Mouse (Mus musculus) CH12.LX (cell line): Measurements from ENCODE around the gene Olfr458. TPM values are rescaled to one million over a fixed set of nuclear protein-coding genes. Genes with fewer than 3 reads are reported as not detected.
A peak's percentile ranks its signal among the peaks of the same experiment; 100 is the strongest.

Experiments used
- DNase-seq: peaks from one replicate; pipeline ENCODE4 v3.0.0-alpha.2; 2013; ENCODE audit errors: extremely low read depth
- H3K27ac ChIP-seq: 2 replicates; pipeline ENCODE4 v1.5.1; 2012; ENCODE audit warnings: low read depth, mild to moderate bottlenecking, control low read depth, moderate library complexity; ENCODE audit not compliant: insufficient read depth
- H3K27me3 ChIP-seq: replicated peaks from 2 replicates; pipeline ENCODE3; 2012; ENCODE audit warnings: inconsistent platforms
- H3K36me3 ChIP-seq, 2 experiments: replicated peaks in 1 of 2; 2 replicates each; pipeline versions ENCODE3 to v1.6.1; 2012; ENCODE audit warnings: inconsistent platforms in 1 of 2, low read length in 1 of 2, mild to moderate bottlenecking in 1 of 2, mixed read lengths in 1 of 2, moderate library complexity in 1 of 2; ENCODE audit not compliant: control insufficient read depth in 1 of 2, insufficient read depth in 1 of 2
- H3K4me1 ChIP-seq, 2 experiments: 2 replicates each; pipeline ENCODE4 v1.6.1; 2012; ENCODE audit warnings: inconsistent platforms in 1 of 2, moderate library complexity in 1 of 2; ENCODE audit not compliant: insufficient read depth in 2 of 2, control insufficient read depth in 1 of 2
- H3K4me2 ChIP-seq: 2 replicates; pipeline ENCODE4 v1.6.1; 2012; ENCODE audit warnings: low read depth, mild to moderate bottlenecking, control low read depth; ENCODE audit not compliant: poor library complexity, insufficient read depth, severe bottlenecking
- H3K4me3 ChIP-seq, 3 experiments: fragments of 150-350 bp in 1 of 3; sonication (generic) in 1 of 3; replicated peaks in 1 of 3; 2 replicates each; pipeline versions ENCODE3 to v1.5.1; 2011 to 2012; ENCODE audit warnings: low read depth in 2 of 3, low read length in 2 of 3, mild to moderate bottlenecking in 2 of 3, moderate library complexity in 2 of 3, control low read depth in 1 of 3, improper control_type of control experiment in 1 of 3, inconsistent platforms in 1 of 3, mixed read lengths in 1 of 3; ENCODE audit not compliant: poor library complexity in 1 of 3
- H3K79me2 ChIP-seq: replicated peaks from 2 replicates; pipeline ENCODE4 v1.6.1; 2012; ENCODE audit warnings: mild to moderate bottlenecking, moderate library complexity; ENCODE audit not compliant: control insufficient read depth, poor library complexity, insufficient read depth, severe bottlenecking; ENCODE audit errors: extremely low read depth
- H3K9ac ChIP-seq: 2 replicates; pipeline ENCODE4 v1.6.1; 2012; ENCODE audit warnings: low read depth, mild to moderate bottlenecking, control low read depth, moderate library complexity; ENCODE audit not compliant: insufficient read depth
- H3K9me3 ChIP-seq: replicated peaks from 2 replicates; pipeline ENCODE3; 2012; ENCODE audit warnings: low read length, inconsistent platforms, mixed read lengths
- CHD2 ChIP-seq: IDR thresholded peaks from 2 replicates; pipeline ENCODE4 v1.6.1; 2011; ENCODE audit warnings: low read length, improper control_type of control experiment
- CTCF ChIP-seq, 2 experiments: IDR thresholded peaks in 1 of 2; conservative IDR thresholded peaks in 1 of 2; 2 replicates each; pipeline ENCODE4 v1.5.1; 2011 to 2012; ENCODE audit warnings: low read depth in 2 of 2, low read length in 2 of 2, improper control_type of control experiment in 1 of 2, inconsistent platforms in 1 of 2, mild to moderate bottlenecking in 1 of 2, moderate library complexity in 1 of 2
- JUN ChIP-seq: IDR thresholded peaks from 2 replicates; pipeline ENCODE4 v1.6.1; 2011; ENCODE audit warnings: low read depth, mild to moderate bottlenecking, low read length, improper control_type of control experiment, moderate library complexity; ENCODE audit not compliant: insufficient read depth
- JUND ChIP-seq: conservative IDR thresholded peaks from 2 replicates; pipeline ENCODE4 v1.6.1; 2011; ENCODE audit warnings: low read depth, low read length, improper control_type of control experiment
- NRF1 ChIP-seq: IDR thresholded peaks from 2 replicates; pipeline ENCODE4 v1.6.1; 2014; ENCODE audit warnings: low read depth, mild to moderate bottlenecking, inconsistent platforms, low read length, improper control_type of control experiment, moderate library complexity
- POLR2A ChIP-seq: IDR thresholded peaks from 2 replicates; pipeline ENCODE4 v1.6.1; 2011; ENCODE audit warnings: low read depth, mild to moderate bottlenecking, improper control_type of control experiment, low read length
- RAD21 ChIP-seq: IDR thresholded peaks from 2 replicates; pipeline ENCODE4 v1.6.1; 2011; ENCODE audit warnings: low read depth, mild to moderate bottlenecking, low read length, improper control_type of control experiment, moderate library complexity
- SMC3 ChIP-seq: IDR thresholded peaks from 2 replicates; pipeline ENCODE4 v1.6.1; 2011; ENCODE audit warnings: low read depth, low read length, improper control_type of control experiment
- ZKSCAN1 ChIP-seq: IDR thresholded peaks from 2 replicates; pipeline ENCODE4 v1.6.1; 2012; ENCODE audit warnings: low read depth, inconsistent platforms, low read length, improper control_type of control experiment, borderline replicate concordance
- dilution Hi-C: fragments of 300-500 bp; cut with MboI; formaldehyde crosslinking; loops from 2 replicates; pipeline ENCODE4 v1.14.3; 2020; ENCODE audit warnings: low sequenced_read_pairs; ENCODE audit not compliant: extremely low pct_unique_long_range_greater_than_20kb, extremely low pct_ligation_motif_present
- in situ Hi-C: fragments of 300-500 bp; cut with MboI; formaldehyde crosslinking; loops from 3 replicates; pipeline ENCODE4 v1.14.3; 2019; ENCODE audit warnings: low sequenced_read_pairs, low pct_ligation_motif_present, low pct_unique_long_range_greater_than_20kb, mixed read lengths
- polyA plus RNA-seq: library from polyadenylated mRNA; unstranded; fragments of >175 nt; gene quantifications from 2 replicates; pipeline ENCODE4 v1.2.1, GENCODE M21; 2012; ENCODE audit warnings: low read depth; ENCODE audit not compliant: insufficient read length
- total RNA-seq, 2 experiments: library from RNA; depleted of rRNA; stranded (reverse); fragments of 300-350 nt in 1 of 2; fragments of >200 nt in 1 of 2; gene quantifications; 2 replicates each; pipeline ENCODE4 v1.2.3; 2012 to 2014

The Olfr458 gene
- total and polyA plus RNA-seq, 3 experiments: not detected

DNA sequence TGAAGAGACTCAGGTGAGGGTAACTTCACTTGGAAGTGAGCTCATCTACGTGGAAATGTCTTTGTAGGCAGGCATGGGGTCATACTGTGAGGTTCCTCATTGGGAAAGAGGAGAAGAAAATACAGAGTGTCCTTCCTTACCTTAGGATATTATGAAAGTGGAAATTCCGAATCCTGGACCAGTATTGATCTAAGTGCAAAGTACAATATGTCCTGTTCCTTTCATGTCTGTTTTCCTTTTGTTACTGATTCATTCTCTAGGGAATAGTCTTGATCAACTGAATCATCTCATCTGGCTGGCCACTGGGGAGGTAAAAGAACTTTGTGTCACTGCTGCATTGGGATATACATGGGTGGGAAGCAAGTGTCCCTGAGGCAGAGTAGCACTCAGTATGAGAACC, 29.5 kb downstream of the Olfr458 start:
- DNase-seq: no peak
- Histone ChIP-seq H3K9me3 (no peaks in the 10 kb centered on the region), H3K4me3 (no peak overlapping the region), H3K27me3 (no peaks in the 10 kb centered on the region), H3K36me3 (no peaks in the 10 kb centered on the region), H3K4me1 (peaks cover 2 to 13% of the 10 kb centered on the region in 2 experiments; a peak in 2 of 4 replicates), H3K27ac (no peak overlapping the region), H3K79me2 (no peaks in the 10 kb centered on the region), H3K9ac (no peak overlapping the region), H3K4me2 (no peak overlapping the region)
- in situ Hi-C loops: no loop called here
- dilution Hi-C loops: no loop called here
- TF ChIP-seq JUN: no peak
- no peak for TF ChIP-seq CTCF (conservative IDR thresholded peaks at IDR 0.05 in 1 of 2, IDR thresholded peaks at IDR 0.05 in 1 of 2; ENCODE audit: low read depth in 2 of 2, low read length in 2 of 2)
- no peak for TF ChIP-seq JUND
- TF ChIP-seq CHD2: no peak

DNA sequence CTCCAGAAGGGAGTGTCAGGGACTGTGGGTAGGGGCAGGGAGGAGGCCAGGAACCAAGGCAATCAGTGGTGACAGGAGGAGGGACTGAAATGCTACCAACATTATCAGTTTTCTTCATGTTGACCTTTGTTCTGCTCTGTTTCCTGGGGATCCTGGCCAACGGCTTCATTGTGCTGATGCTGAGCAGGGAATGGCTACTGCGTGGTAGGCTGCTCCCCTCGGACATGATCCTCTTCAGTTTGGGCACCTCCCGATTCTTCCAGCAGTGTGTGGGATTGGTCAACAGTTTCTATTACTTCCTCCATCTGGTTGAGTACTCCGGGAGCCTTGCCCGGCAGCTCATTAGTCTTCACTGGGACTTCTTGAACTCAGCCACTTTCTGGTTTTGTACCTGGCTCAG, 30.6 kb downstream of the Olfr458 start, which contains the start of gene Tas2r126:
Gene Tas2r126 (plus strand): TSS at position 90 of the 400 bp plus-strand sequence.
- no peak within 1 kb of the TSS for H3K9ac ChIP-seq
- H3K27ac ChIP-seq: no peak within 1 kb of the TSS
- dilution Hi-C loops: no loop called here
- H3K9me3 ChIP-seq: no peaks in the 10 kb centered on the region
- no peaks in the 10 kb centered on the region for H3K36me3 ChIP-seq
- no peaks in the 10 kb centered on the region for H3K27me3 ChIP-seq
- peaks cover 2 to 13% of the 10 kb centered on the region in 2 experiments; a peak in 2 of 4 replicates for H3K4me1 ChIP-seq
- in situ Hi-C loops: no loop called here
- H3K4me3 ChIP-seq: no peak within 1 kb of the TSS
- H3K79me2 ChIP-seq: no peaks in the 10 kb centered on the region
- no peak for DNase-seq
- no peak for TF ChIP-seq JUND
- TF ChIP-seq, all 38 proteins: peak for 0
- H3K4me2 ChIP-seq: no peak within 1 kb of the TSS

DNA sequence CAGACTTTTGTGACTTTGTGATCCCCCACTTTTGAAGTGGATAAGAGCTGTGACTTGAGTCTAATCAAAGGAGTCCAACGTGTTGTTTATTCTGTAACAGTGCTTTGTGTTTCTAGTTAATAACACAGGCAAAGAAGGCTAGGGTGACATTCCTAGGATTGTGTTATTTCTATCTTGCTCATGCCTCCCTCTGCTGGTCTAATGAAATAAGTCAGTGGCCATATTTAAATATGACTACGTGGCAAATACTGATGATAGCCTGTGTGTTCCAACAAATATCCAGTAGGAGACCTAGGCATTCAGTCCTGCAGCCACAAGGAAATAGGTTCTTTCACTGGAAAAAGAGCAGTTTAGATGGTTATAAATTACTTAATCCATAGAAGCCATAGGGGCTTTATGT, 31.4 kb downstream of the Olfr458 start:
- H3K27me3 ChIP-seq: no peaks in the 10 kb centered on the region
- H3K4me1 ChIP-seq: peaks cover 2 to 13% of the 10 kb centered on the region in 2 experiments; a peak in 2 of 4 replicates
- H3K9me3 ChIP-seq: no peaks in the 10 kb centered on the region
- H3K4me2 ChIP-seq: no peak overlapping the region
- no peaks in the 10 kb centered on the region for H3K79me2 ChIP-seq
- H3K4me3 ChIP-seq: no peak overlapping the region
- dilution Hi-C loops (no loop called here), in situ Hi-C loops (no loop called here)
- H3K36me3 ChIP-seq: no peaks in the 10 kb centered on the region
- H3K27ac ChIP-seq: no peak overlapping the region
- DNase-seq: no peak
- H3K9ac ChIP-seq: no peak overlapping the region
- no peak for TF ChIP-seq POLR2A
- TF ChIP-seq CTCF (conservative IDR thresholded peaks at IDR 0.05 in 1 of 2, IDR thresholded peaks at IDR 0.05 in 1 of 2; ENCODE audit: low read depth in 2 of 2, low read length in 2 of 2): peak in 1 of 2 experiments; percentile 51; a peak in 2 of 4 replicates
- TF ChIP-seq RAD21: peak; percentile 30
- TF ChIP-seq SMC3: peak; percentile 34; the same call in 1 of the 2 replicates
- TF ChIP-seq NRF1: no peak
- no peak for TF ChIP-seq ZKSCAN1
